Mouse (Mus musculus): Measurements from ENCODE around the gene Tldc1. TPM values are rescaled to one million over a fixed set of nuclear protein-coding genes. Genes with fewer than 3 reads are reported as not detected.

The Tldc1 gene
- total RNA-seq, 4 experiments from 2014 or later, result 12.8 to 14.2 (median 13.6) TPM

DNA sequence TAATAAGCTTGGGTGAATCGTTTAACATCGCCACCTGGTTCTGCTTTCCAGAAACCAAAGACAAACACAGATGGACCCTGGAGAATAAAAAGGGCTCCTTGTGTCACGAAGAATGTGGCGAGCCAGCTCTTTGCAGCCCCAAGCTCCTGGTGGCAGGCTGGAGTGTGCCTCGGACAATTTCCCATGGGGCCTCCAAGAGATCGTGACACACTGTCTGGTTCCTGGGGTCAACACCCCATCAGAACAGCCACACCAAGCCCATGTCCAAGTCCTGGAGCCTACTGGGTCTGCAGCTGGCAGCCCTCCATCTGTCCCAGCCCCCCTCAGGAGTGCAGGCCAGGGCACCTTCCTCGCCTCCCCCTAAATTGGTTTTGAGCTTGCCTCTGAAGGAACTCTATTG lies 451 bp downstream of the Tldc1 start:
- DNase-seq (ENCODE audit: low spot score in 2 of 2), result no peak

DNA sequence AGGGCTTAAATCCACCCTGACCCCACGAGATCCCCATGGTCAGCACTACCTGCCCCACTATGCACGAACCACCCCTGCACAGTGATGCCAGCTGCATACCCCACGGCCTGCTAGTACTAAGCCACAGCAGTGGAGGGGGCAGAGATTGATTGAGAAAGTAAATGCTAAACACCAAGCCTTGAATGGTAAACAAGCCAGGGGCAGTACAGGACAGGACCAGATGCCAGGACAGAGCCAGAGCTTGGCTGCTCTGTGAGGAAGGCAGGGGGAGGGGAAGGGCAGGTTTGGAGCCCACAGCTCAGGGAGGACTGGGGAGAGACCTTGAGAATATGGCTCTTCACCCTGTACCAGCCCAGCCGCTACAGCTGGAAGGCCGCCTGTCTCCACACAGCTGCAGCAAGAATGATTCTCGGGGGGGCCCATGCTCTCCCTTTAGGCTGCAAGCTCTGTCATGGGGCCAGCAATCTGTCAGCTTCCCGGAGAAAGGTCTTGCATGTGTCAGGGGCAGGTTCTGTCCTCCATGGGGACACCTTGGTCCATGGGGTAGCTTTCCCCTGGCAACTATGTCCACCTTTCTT lies 1.5 kb downstream of the Tldc1 start:
- DNase-seq (ENCODE audit: low spot score in 2 of 2), result no peak

DNA sequence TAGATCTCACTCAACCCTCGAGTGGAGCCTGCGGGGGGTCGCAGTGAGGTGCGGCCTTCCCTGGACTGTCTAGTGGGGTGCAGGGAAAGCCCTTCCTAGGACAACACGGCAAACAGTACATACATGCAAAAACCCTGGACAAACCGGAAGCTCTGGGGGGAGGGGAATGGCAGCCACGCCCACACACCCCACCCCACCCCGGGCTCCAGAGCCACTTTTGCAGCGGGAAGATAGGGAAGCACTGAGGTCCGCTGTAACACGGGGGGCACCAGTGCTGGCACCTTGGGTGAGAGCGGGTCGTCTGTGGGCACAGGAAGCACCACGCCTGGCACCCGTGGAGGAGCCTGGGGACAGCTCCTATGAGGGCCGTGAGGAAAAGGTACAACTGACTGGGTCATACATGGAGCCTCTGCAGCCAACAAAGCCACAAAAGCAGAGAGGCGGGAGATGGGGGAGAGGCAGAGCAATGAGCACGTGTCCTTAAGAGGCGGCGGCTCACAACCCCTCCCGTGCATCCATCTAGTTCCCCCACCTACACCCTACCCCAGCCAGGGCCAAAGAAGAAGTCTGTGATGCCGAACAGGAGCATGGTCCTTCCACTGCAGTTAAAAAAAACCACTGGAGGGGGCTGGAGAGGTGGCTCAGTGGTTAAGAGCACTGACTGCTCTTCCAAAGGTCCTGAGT lies 12.3 kb downstream of the Tldc1 start:
- DNase-seq (ENCODE audit: low spot score in 2 of 2), result no peak

DNA sequence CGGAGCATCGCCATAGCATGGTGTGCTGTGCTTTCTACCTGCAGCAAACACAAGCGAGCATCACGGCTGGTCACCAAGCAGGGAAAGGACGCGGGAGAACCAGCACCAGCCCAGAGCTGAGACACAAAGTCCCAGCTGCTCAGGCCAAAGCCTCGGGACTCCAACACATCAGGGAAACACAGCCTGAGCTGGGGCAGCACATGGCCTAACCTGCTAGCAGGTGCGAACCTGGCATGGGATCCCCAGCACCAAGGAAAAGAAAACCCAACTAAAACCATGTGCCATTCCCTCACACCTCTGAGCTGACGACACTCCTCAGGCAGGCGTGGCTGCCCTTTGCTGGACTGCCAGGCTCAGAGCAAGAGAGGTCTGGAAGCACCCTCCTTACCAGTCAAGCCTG lies 12.9 kb downstream of the Tldc1 start:
- no peak for DNase-seq (ENCODE audit: low spot score in 2 of 2)

DNA sequence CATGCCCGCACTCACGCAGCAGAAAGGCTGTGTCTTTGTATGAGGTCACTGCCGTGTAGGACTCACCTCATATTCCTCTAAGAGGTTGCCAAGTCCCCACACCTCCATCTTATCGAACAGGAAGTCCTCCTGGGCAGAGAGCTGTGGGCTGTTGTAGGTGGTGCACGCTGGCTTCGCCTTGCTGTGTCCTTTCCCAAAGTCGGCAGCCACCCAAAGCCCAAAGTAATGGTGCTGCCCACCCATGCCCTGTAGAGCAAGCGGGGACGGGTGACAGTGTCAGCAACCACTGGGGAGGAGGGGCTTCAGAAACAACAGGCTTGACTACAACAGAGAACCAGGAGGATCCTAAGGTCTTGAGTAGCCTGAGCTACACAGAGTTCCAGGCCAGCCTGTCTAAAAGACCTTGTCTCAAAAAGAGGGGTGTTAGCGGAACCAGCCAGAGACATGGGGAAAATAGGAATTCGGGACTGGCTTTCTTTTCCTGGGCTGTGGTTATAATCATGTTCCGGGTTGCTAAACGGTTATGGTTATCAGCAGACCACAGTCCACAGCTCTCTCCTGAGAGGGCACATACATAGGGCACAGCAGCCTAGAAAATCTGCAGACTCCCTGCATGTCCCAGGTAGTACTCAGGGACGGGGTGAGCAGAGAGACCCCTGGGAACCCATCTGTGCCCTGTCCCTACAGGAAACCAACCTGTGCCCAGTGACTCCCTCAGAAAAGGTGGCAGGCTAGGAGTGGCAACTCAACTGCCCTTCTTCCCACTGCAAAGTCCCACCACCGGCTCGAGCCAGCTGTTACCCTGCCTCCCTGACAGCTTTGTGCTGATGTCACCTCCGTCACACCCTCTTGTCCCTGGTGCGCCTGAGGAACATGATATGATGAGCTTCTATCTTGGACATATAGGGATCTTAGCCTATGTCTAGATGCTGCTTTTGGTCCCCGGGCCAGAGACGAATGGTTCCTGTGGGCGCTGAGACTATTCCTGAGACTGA lies 15.7 kb downstream of the Tldc1 start:
- no peak for DNase-seq (ENCODE audit: low spot score in 2 of 2)

DNA sequence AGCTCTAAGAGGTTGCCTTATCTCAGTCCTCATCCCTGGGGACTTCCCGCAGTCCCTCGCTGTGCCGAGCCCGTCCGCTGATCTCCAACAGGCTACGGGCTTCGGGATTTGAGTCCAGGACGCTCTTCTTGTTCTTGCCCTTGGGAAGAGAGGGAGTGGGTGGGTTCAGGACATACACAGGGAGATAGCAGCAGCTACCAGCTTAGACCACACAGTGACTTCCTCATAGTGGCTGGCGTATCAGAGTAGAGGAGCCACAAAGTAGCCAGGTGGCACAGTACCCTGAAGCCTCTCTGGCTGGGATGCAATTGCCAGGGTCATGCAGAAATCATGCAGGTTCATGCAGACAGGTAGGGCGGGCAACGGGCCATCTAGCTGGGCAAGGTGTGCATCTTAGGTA lies 16.5 kb downstream of the Tldc1 start:
- no peak for DNase-seq (ENCODE audit: low spot score in 2 of 2)

DNA sequence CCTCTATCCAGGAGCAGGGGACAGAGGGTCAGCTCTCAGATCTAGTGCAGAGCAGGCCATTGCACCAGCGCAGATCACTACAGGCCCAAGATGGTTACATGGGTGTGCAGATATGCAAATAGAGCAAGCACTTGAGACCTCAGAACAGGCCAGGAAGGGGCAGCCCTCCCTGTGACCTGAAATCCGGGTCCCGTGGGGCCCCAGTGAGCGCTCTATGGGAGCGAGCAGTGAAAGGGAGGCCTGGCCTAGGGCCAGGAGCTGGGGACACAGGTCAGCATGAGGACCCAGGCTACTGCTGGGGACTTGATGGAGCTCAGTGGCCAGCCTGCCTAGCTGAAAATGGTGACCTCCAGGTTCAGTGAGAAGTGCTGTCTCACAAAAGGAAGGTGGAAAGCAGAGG lies 21.7 kb downstream of the Tldc1 start:
- no peak for DNase-seq (ENCODE audit: low spot score in 2 of 2)

DNA sequence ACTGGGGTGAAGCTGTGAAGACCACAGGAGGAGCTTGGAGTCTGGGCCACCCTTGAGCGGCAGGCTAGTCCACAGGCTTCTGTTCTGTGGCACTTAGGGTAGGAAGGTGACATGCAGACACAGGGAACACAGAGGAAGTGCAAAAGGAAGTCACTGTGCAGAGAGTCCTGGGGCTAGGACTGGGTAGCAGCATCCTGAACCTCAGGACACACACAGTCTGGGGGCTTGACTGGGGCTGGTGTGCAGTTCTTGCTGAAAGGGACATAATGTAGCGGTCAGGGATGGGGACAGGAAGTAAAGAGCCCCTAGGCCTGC lies 22.1 kb downstream of the Tldc1 start:
- DNase-seq (ENCODE audit: low spot score in 2 of 2), result no peak

DNA sequence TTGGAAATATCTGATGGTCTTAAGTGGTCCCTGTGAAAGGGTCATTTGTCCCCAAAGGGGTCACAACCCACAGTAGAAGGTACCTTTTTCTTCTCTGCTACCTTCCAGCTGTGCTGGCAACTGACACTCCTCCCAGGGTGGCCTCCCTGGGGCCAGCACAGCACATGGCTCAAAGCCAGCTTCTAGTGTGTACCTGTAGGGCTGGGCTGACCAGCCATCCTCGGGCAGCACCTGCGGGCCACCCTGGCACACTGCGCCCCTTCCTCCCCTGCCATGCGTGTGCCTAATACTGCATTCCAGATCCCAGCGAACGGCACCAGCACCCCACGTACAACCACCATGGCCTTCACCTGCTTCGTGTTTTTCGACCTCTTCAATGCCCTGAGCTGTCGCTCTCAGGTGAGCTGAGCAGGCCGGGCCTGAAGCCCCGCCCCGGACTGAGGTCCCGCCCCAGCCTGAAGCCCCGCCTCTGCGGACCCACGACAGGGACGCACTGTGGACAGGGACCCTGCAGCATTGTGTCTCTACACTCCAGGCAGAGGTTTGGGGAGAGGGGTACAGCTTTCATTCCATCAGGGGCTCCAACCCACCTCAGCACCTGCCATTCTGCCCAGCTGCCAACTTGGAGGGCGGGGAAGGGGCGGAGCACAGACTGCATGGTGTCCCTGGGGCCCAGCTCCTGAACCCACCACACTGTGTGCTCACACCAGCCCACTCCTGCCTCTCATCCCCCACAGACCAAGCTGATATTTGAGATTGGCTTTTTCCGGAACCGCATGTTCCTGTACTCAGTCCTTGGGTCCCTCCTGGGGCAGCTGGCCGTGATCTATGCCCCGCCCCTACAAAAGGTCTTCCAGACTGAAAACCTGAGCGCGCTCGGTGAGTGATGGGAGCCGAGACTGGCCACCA lies 22.7 kb downstream of the Tldc1 start:
- no peak for DNase-seq (ENCODE audit: low spot score in 2 of 2)

DNA sequence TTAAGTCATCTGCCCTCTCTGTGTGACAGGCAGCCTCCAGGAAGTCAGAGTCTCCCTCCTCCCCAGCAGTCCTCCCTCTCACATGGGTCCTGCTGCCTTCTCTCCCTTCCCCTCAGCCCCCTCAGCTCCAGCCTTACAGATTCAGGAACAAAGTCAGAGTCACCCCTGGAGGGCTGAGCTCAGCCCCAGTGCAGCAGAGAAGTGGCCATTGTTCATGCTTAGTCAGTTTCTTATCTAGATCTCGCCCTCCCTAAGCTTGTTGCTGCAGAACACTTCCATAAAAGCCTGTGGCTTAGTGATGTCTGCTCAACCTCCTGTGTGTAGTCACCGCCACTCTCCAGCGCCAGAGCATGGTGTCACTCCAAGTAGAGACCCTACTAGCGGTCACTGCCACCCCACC lies 33.6 kb downstream of the Tldc1 start:
- no peak for DNase-seq (ENCODE audit: low spot score in 2 of 2)

DNA sequence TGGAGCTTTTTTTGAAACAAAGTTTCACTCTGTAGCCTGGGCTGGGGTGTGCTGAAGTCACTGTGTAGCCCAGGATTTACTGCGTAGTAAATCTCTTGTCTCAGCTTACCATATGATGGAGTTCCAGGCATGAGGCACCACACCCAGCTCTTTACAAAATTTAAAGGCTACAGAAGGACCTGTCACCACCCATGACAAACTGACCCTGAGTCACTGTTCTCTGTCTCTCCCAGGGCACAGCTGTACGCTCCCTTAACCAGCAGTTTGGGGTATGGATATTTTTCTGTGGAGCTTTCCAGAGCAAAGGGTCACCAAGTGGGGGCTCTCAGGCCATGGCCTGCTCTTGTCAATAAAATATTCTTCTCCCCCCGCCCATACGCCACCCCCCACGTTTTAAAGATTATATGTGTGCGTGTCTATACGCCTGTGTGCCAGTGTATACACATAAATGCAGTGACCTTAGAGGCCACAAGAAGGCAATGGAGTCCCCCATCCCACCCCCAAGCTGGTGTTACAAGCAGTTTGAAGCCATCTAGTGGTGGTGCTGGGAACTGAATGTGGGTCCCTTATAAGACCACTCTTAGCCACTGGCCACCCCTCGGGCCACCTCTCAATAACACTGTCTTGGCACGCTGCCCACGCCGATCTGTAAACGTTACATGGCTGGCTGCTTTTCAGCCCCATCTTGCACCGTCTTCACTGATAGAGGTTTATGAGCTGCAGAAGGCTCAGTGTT lies 34.8 kb downstream of the Tldc1 start:
- DNase-seq (ENCODE audit: low spot score in 2 of 2), result no peak

DNA sequence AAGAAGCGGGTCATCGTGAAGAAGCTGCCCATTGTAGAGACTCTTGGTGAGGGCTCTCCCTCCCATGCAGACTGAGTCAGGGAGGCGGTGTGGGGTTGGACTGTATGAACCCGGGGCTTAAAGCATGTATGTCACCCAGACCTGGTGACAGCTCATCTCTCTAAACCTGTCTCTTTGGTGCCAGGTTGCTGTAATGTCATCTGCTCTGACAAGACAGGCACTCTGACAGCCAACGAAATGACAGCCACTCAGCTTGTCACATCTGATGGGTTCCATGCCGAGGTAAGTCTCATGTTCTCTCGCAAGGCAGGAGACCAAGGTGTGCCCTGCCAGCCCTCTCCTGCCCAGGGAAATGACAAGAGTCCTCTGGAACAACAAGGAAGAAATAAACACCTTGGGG lies 35.8 kb downstream of the Tldc1 start:
- no peak for DNase-seq (ENCODE audit: low spot score in 2 of 2)

DNA sequence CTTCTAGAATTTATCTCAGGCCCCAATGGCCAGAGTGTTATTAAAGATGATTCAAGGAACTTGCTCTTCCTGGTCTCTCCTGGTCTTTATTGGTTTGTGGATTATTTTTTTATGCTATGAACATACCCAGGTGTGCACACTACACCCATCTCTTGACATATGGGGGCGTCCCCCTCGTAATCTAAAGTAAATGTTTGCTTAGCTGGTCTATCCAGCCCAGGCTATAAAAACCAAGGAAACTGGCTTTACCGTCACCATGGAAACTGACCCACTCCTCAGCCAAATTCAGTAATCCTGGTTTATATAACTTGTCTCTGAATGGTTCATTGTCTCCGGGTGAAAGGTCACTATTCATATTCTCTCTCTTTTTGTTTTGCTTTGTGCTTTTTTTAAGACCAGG lies 37.6 kb downstream of the Tldc1 start:
- no peak for DNase-seq (ENCODE audit: low spot score in 2 of 2)

DNA sequence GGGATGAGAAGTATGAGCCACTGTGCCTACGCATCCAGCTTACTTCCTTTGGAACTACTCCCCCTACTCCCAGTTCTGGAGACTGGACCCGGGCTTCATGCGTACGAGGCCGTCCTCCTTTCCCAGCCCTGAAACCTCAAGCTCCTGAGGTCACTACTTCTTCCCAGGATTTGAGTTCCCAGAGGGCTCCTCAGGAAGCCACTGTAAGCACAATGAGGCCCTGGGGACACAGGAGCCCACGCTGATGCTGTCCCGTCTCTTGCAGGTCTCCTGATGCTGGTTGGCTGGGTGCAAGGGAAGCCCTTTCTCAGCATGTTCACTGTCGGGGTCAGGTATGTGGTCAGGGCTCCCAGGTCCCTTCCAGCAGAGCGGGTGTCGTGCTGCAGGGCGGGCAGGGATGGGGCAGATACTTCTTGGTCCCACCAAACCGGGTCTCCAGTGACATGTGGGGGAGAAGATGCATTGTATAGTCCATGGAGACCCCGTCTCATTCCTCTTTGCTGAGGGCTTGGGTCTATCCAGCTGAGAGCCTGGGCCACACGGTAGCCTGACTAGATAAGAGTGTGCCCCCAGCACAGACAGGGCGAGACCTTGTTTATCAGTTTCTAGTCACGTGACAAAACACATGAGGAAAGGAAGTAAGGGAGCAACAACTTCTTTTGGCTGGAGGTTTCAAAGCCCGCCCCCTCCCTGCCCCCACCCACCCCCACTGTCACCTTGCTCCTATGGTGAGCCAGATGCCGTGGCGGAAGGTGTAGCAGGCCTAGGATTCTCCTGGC lies 39.9 kb downstream of the Tldc1 start:
- no peak for DNase-seq (ENCODE audit: low spot score in 2 of 2)

DNA sequence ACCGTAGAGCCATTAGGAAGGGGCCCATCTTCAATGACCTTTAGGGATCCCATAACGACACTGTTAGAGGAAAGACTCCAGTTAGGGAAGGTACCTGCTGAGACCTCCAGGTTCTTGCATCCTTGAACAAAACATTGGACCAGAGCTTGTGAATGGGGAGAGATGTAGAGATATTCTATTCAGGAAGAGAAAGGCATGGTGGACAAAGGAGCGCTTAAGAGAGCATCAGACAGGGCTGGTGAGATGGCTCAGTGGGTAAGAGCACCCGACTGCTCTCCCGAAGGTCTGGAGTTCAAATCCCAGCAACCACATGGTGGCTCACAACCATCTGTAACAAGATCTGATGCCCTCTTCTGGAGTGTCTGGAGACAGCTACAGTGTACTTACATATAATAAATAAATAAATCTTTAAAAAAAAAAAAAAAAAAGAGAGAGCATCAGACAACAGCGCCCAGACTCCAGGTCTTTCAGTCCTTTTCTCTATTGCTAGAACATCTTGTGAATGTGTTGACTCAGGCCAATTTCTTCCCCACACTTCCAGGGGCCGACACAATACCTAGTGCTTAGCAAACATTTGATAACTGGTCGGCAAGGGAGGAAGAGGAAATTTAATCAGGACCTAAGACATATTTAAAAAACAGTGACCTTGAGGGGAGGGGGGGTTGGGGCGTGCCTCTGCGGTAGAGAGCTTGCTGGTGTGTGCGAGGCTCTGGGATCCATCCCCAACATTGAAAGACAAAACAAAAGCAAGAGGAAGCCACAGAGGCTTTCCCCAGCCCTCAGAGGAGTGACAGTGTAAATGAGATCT lies 40.9 kb downstream of the Tldc1 start:
- no peak for DNase-seq (ENCODE audit: low spot score in 2 of 2)

DNA sequence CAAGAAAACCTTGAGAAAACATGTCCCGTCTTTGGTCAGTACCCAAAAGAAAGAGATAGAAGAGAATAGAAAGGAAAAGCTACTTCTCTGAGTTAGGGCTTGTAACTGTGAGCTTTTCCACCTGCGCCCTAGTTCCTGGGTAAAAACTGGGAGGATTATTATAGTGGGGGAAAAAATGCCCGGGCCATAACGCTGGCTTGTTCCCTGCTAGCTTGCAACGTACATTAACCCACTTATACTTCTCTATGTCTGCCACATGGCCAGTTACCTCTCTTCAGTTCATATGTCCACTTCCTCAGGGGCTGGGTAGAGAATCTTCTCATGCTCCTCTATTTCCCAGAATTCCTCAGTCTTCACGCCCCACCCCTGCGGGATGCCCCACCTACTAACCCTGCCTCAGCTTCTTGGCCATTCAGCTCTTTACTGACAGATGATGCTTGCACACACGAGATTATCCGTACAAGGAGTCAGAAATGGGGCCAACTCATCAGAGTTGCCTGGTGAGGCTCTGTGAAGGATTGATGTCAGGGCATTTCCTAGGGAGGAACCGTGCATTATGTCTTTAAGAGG lies 41.8 kb downstream of the Tldc1 start:
- no peak for DNase-seq (ENCODE audit: low spot score in 2 of 2)

DNA sequence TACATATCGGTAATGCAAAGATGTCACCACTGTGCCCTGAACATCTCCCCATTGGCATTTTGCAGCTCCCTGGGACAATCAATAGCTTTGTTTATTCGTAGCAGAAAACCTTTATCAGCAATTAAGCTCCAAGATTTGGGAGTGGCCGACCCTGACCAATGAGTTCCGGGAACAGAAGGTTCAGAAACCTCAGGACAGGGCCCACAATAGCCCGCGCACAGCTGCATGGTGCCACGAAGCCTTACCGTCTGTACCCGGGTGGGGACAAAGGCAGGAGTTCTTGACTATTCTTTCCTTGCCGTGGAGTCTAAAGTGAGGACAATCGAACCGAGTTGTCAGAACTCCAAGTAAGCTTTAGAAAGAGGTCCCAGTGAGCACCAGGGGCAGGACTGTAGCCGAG lies 46.1 kb downstream of the Tldc1 start:
- no peak for DNase-seq (ENCODE audit: low spot score in 2 of 2)

DNA sequence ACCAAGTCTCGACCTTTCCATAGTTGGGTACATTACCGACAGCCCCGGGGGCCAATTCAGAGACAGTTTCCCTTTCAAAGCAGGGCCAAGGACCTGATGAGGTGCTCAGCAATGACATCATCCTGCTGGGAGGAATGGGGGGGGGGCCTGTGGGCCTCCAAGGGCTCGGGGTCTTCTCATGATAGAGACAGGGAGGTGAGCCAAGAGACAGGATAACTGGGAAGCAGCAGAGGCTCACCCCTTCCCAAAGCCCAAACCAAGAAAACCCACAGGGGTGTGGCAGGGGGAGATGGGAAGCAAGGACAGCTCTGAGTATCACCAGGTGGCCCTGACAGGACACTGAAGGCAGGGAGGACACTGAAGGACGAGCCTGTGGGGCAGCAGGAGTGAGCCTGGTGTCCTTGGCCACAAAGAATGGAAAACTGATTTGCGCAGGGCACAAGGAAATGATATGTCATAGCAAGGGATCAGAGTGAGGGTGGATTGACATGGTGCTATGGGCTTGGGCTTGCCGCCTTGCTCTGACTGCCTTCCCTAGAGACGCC lies 49.8 kb downstream of the Tldc1 start:
- DNase-seq (ENCODE audit: low spot score in 2 of 2), result no peak

DNA sequence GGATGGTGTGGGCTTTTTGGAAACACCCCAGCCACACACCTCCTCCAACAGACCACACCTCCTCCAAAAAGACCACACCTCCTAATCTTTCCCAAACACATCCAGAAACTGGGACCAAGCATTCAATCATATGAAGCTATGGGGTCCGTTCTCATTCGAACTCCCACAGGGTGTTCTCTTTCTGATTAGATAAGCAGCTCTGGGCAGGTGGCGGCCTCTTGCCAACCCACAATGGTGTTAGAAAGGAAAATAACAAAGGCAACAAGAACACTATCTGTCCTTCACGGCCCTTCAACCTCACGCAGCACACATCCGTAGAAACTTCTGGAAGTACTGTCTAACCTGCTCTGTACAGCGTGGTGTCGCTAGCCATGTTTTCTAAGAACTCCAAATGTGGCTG lies 51.1 kb downstream of the Tldc1 start:
- DNase-seq (ENCODE audit: low spot score in 2 of 2), result no peak

Data from left cerebral cortex, adult 8-10 months (tissue).